Mouse (Mus musculus) embryonic facial prominence, embryonic 12.5 days (tissue): ENCODE data around the gene Smurf1. TPM values are rescaled to one million over a fixed set of nuclear protein-coding genes. Genes with fewer than 3 reads are reported as not detected.

ENCODE experiments used
- ATAC-seq: fragments of 200-750 bp; cut with Nextera tagmentation; 2 replicates; pipeline ENCODE4 v1.8.0; 2017; ENCODE audit not compliant: insufficient number of reproducible peaks, insufficient read depth, low FRiP score, low TSS enrichment
- H3K27ac ChIP-seq: fragments of 300-500 bp; sonication (generic); 2 replicates; pipeline ENCODE4 v1.5.1; 2016; ENCODE audit warnings: mild to moderate bottlenecking
- H3K27me3 ChIP-seq: fragments of 300-500 bp; sonication (generic); 2 replicates; pipeline ENCODE4 v1.6.1; 2016; ENCODE audit warnings: mild to moderate bottlenecking, moderate library complexity
- H3K36me3 ChIP-seq: fragments of 300-500 bp; sonication (generic); 2 replicates; pipeline ENCODE4 v1.6.1; 2016; ENCODE audit warnings: mild to moderate bottlenecking
- H3K4me1 ChIP-seq: fragments of 300-500 bp; sonication (generic); 2 replicates; pipeline ENCODE4 v1.6.1; 2016
- H3K4me2 ChIP-seq: fragments of 300-500 bp; sonication (generic); replicated peaks from 2 replicates; pipeline ENCODE4 v1.6.1; 2016; ENCODE audit warnings: mild to moderate bottlenecking, moderate library complexity
- H3K4me3 ChIP-seq: fragments of 300-500 bp; sonication (generic); 2 replicates; pipeline ENCODE4 v1.5.1; 2016; ENCODE audit warnings: mild to moderate bottlenecking
- H3K9ac ChIP-seq: fragments of 300-500 bp; sonication (generic); 2 replicates; pipeline ENCODE4 v1.6.1; 2016; ENCODE audit warnings: mild to moderate bottlenecking, moderate library complexity
- H3K9me3 ChIP-seq: fragments of 300-500 bp; sonication (generic); 2 replicates; pipeline ENCODE4 v1.6.1; 2016; ENCODE audit warnings: mild to moderate bottlenecking, moderate library complexity
- WGBS: fragments of 180-500 bp; shearing (Covaris S2); methylation state at CpG from one replicate; pipeline ENCODE4 v1.1.7; 2016; 5-methylcytosine and 5-hydroxymethylcytosine counted together
- polyA plus RNA-seq: library from polyadenylated mRNA; unstranded; fragments of >200 nt; fragmentation: Nextera tagmentation; extraction: Ambion mirVana; gene quantifications from 2 replicates; pipeline ENCODE4 v1.2.1, GENCODE M21; 2016

Gene Smurf1
- polyA plus RNA-seq, 1 experiment from 2014 or later, result 24.9 TPM

- WGBS, result 91% methylated on average over 13 of the region's 13 CpGs
- Histone ChIP-seq H3K4me1 (no peaks in the 10 kb centered on the region), H3K4me3 (no peak overlapping the region), H3K4me2 (no peak overlapping the region), H3K9ac (no peak overlapping the region), H3K27me3 (no peaks in the 10 kb centered on the region), H3K27ac (no peak overlapping the region), H3K36me3 (no peaks in the 10 kb centered on the region), H3K9me3 (peaks cover 4% of the 10 kb centered on the region)
- no peak for ATAC-seq
These were observed 21.9 kb upstream of the Smurf1 start for GRCm38 (mm10) chr5:144987561-144987960.

GRCm38 (mm10) chr5:144984839-144985238, 19.2 kb upstream of the Smurf1 start:
- H3K27me3 ChIP-seq, result no peaks in the 10 kb centered on the region
- no peak for ATAC-seq
- WGBS, result 93% methylated on average over 5 of the region's 5 CpGs

GRCm38 (mm10) chr5:144983227-144983626, 17.6 kb upstream of the Smurf1 start:
- Histone ChIP-seq H3K4me2 (no peak overlapping the region), H3K4me1 (no peaks in the 10 kb centered on the region), H3K9me3 (peaks cover 4% of the 10 kb centered on the region), H3K27me3 (no peaks in the 10 kb centered on the region), H3K36me3 (no peaks in the 10 kb centered on the region), H3K4me3 (no peak overlapping the region), H3K27ac (no peak overlapping the region), H3K9ac (no peak overlapping the region)
- 91% methylated on average over 3 of the region's 3 CpGs for WGBS
- no peak for ATAC-seq

More at GRCm38 (mm10) chr5:144984839-144985238, 19.2 kb upstream of the Smurf1 start:
- H3K27ac ChIP-seq, result no peak overlapping the region
- H3K9me3 ChIP-seq, result peaks cover 4% of the 10 kb centered on the region
- H3K4me3 ChIP-seq, result no peak overlapping the region
- H3K4me1 ChIP-seq, result no peaks in the 10 kb centered on the region
- H3K4me2 ChIP-seq, result no peak overlapping the region
- H3K36me3 ChIP-seq, result no peaks in the 10 kb centered on the region
- H3K9ac ChIP-seq, result no peak overlapping the region

- H3K27ac ChIP-seq, result no peak overlapping the region
These were observed 13.5 kb upstream of the Smurf1 start for GRCm38 (mm10) chr5:144979110-144979509.

DNA sequence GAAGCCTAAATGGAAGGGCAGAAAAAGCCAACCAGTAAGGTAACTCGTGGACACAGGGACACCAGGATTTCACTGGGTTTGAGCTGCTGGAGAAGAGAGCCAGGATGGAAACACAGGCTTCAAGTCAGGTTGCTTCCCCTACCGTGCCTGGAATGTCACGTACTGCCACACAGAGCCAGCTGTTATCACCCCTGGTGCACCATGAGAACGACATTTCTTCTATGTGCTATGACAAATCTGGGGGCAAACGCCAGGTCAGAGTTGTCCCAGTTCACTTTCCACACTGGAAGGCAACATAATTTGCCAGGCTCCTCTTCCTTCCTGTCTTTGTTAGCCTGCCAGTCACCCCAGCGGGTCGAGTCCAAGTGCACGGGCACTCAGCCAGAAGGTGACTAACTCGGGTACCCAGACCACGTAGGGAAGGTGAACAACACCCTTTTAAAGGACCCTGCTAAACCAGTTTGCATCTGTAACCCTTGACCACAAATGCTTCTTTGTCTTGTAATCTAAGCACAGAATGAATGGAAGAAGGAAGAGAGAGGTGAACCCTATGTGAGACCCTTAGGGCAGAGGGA, 13.0 kb upstream of the Smurf1 start:
- no peaks in the 10 kb centered on the region for H3K4me1 ChIP-seq
- 67% methylated on average over 10 of the region's 10 CpGs for WGBS
- H3K36me3 ChIP-seq, result no peaks in the 10 kb centered on the region
- H3K9ac ChIP-seq, result no peak overlapping the region
- no peak overlapping the region for H3K27ac ChIP-seq
- H3K4me3 ChIP-seq, result no peak overlapping the region
- H3K9me3 ChIP-seq, result peaks cover 4% of the 10 kb centered on the region
- no peak for ATAC-seq
- no peaks in the 10 kb centered on the region for H3K27me3 ChIP-seq
- no peak overlapping the region for H3K4me2 ChIP-seq

More at GRCm38 (mm10) chr5:144979110-144979509, 13.5 kb upstream of the Smurf1 start:
- no peak for ATAC-seq
- H3K9me3 ChIP-seq, result peaks cover 4% of the 10 kb centered on the region
- no peak overlapping the region for H3K9ac ChIP-seq
- H3K27me3 ChIP-seq, result no peaks in the 10 kb centered on the region
- no peaks in the 10 kb centered on the region for H3K4me1 ChIP-seq
- 76% methylated on average over 6 of the region's 6 CpGs for WGBS
- H3K4me3 ChIP-seq, result no peak overlapping the region
- H3K36me3 ChIP-seq, result no peaks in the 10 kb centered on the region
- no peak overlapping the region for H3K4me2 ChIP-seq

DNA sequence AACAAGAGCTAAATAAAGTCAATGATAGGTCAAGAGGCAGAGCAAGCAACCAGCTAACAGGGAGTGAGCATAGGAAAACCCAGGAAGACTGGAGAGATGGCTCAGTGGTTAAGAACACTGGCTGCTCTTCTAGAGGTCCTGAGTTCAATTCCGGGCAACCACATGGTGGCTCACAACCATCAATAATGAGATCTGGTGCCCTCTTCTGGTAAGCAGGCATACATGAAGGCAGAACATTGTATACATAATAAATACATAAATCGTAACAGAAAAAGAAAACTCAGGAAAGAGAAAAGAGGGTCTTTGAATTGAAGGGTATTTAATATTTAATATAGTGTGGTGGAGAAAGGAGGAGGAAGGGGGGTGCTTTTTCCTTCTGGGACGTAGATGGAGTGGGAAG, 5.6 kb upstream of the Smurf1 start:
- Histone ChIP-seq H3K27me3 (no peaks in the 10 kb centered on the region), H3K4me1 (no peaks in the 10 kb centered on the region), H3K4me2 (no peak overlapping the region), H3K9ac (no peak overlapping the region), H3K27ac (no peak overlapping the region), H3K36me3 (no peaks in the 10 kb centered on the region), H3K4me3 (no peak overlapping the region), H3K9me3 (no peaks in the 10 kb centered on the region)
- 83% methylated on average over 3 of the region's 3 CpGs for WGBS
- no peak for ATAC-seq

DNA sequence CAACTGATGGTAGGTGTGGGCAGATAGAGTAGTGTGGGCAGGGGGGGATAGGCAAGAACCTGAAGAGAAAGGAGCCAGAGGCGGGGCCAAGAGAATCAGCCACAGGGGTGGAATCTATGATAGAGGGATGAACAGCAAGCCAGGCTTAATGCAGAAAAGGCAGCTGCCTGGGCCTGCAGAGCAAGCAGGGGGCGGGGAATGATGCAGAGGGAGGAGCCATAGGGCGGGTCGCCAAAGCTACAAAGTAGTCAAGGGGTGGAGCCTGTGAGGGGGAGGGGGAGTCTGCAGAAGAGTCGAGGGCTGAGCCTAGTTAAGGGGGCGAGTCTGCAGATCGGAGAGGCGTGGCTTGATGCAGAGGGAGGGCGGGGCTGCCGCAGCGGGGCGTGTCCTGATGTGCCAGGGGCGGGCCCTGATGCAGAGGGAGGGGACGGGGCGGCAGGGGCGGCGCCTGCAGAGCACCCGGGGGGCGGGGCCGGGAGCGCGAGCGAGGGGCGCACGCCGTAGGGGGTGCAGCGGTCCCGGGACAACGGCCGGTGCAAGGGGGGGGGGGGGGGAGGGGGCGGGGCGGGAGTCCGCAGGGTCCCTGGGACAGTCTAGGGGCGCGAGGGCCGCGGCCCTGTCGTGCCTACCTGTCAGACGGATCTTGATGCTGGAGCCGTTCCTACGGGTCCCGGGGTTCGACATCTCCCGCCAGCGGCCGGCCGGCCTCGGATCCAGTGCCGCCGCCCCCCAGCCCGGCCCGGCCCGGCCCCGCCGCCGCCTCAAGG, 592 bp downstream of the Smurf1 start:
- Histone ChIP-seq H3K27me3 (no peaks in the 10 kb centered on the region), H3K4me3 (peak overlapping the region; percentile 98), H3K9ac (peak overlapping the region; percentile 86), H3K4me2 (peak overlapping the region; percentile 74), H3K4me1 (peaks cover 27% of the 10 kb centered on the region), H3K36me3 (no peaks in the 10 kb centered on the region), H3K9me3 (no peaks in the 10 kb centered on the region), H3K27ac (peak overlapping the region; percentile 92)
- WGBS, result 2% methylated on average over 33 of the region's 56 CpGs
- ATAC-seq, result peak; percentile 77

DNA sequence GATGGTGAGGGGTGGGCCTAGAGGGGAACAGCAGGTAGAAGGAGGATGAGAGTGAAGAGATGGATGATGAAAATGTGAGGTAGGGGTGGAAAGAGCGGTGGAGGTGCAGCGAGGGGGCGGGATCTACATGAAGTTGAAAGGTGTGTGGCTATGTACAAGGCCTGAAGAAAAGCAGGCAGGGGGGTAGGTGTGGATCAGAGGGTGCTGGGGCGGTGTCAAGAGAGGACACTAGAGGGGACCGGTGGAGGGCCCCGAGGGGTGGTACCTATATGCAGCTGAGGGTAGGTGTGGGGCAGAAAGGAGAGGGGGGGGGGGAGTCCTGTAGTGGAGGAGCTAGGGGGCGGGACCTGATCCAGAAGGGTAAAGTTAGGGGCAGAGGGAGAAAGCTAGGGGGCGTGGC, 1.2 kb downstream of the Smurf1 start:
- WGBS, result 26% methylated on average over 8 of the region's 8 CpGs
- Histone ChIP-seq H3K4me2 (peak overlapping the region; percentile 74), H3K4me1 (peaks cover 28% of the 10 kb centered on the region), H3K36me3 (no peaks in the 10 kb centered on the region), H3K27me3 (no peaks in the 10 kb centered on the region), H3K27ac (peak overlapping the region; percentile 92), H3K9ac (no peak overlapping the region), H3K4me3 (peak overlapping the region; percentile 98), H3K9me3 (no peaks in the 10 kb centered on the region)
- peak; percentile 71 for ATAC-seq

DNA sequence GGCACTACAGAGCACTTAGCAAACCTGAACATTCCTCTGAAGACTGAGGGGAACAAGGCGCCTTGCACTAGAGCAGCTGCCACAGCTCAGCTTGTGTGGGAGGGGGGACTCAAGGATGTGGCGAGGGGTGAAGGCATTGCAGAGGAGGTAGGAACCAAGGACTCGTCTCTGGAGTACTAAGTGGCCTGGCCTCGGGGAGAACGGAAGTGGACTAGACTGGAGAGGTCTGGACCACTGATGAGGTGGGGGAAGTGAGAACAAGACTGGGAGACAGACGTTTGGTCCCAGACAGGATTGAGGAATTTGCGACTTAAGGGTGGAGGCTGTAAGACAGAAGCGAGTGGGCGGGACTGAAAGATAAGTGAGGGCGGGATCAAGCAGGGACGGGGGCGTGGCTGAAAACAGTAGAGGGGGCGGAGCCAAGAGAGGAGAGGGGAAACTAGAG, 1.8 kb downstream of the Smurf1 start:
- Histone ChIP-seq H3K27me3 (no peaks in the 10 kb centered on the region), H3K9me3 (no peaks in the 10 kb centered on the region), H3K9ac (no peak overlapping the region), H3K4me2 (peak overlapping the region; percentile 74), H3K27ac (peak overlapping the region; percentile 92), H3K36me3 (no peaks in the 10 kb centered on the region), H3K4me1 (peaks cover 34% of the 10 kb centered on the region), H3K4me3 (peak overlapping the region; percentile 98)
- WGBS, result 5% methylated on average over 13 of the region's 13 CpGs
- 0 out of 2 replicates have a peak, but pooled peaks have one; percentile 24 for ATAC-seq

DNA sequence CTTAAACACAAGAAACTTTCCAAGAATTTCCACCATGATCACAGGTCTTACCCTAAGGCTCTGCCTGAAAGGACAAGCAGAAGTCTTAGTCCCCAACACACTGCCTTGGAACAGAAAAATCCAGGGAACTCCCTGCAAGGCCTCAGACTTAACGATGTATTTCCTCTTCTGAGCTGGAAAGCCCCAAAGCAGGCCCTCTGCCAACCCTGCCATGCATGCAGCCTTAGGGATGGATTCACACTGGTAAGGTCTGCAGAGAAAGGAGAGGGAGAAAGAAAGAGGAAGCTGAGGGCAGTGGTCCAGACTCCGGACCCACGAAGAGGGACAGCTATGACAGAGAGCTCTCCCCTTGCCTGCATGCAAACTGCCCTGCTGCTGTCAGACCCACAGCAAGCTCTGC, 2.2 kb downstream of the Smurf1 start:
- Histone ChIP-seq H3K9ac (no peak overlapping the region), H3K4me2 (peak overlapping the region; percentile 74), H3K9me3 (no peaks in the 10 kb centered on the region), H3K36me3 (no peaks in the 10 kb centered on the region), H3K4me1 (peaks cover 34% of the 10 kb centered on the region), H3K27ac (peak overlapping the region; percentile 92), H3K4me3 (peak overlapping the region; percentile 98), H3K27me3 (no peaks in the 10 kb centered on the region)
- no peak for ATAC-seq
- WGBS, result 46% methylated on average over 3 of the region's 3 CpGs

DNA sequence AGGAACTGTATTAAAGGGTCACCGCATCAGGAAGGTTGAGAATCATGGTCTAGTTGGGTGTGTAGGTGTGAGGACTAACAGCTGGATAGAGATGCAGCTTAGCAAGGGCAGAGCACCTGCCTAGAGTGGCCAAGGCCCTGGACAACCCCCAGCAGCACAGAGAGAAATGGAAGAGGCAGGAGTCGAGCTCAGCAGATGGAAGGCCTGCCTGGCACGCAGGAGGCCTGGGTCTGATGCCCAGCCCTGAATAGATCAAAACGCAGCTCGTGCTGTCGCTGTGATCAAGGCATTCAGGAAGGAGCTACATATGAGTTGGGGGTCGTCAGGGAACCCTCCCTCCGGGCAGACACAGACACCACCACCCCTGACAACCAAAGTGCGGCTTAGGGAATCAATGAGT, 7.4 kb downstream of the Smurf1 start:
- WGBS, result 83% methylated on average over 9 of the region's 9 CpGs
- ATAC-seq, result no peak
- peaks cover 31% of the 10 kb centered on the region for H3K4me1 ChIP-seq

DNA sequence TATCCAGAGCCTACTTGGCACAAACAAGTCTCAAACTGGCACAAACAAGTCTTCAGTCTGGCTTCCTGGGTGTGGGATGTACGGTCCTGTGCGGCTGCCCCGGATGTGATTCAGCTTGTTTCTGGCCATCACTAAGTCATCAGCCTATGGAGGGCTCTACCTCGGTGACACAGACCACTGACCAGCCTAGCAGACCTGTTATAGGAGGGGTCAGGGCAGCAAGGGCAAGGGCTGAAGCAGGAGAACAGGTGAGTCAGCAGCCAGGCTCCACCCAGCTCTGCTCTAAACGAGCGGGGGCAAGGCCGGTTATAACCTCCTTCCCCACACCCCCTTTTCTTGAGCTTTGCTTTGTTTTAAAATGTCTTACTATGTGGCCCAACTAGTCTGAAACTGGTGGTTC, 11.2 kb downstream of the Smurf1 start:
- Histone ChIP-seq H3K27me3 (no peaks in the 10 kb centered on the region), H3K4me1 (peaks cover 28% of the 10 kb centered on the region; the same call in 1 of the 2 replicates), H3K36me3 (no peaks in the 10 kb centered on the region), H3K4me2 (no peak overlapping the region), H3K9me3 (no peaks in the 10 kb centered on the region), H3K9ac (no peak overlapping the region), H3K4me3 (no peak overlapping the region), H3K27ac (no peak overlapping the region)
- no peak for ATAC-seq
- 90% methylated on average over 7 of the region's 7 CpGs for WGBS

More for the DNA sequence above, 7.4 kb downstream of the Smurf1 start:
- H3K9ac ChIP-seq, result no peak overlapping the region
- no peaks in the 10 kb centered on the region for H3K9me3 ChIP-seq
- no peak overlapping the region for H3K4me3 ChIP-seq
- H3K27ac ChIP-seq, result no peak overlapping the region
- no peaks in the 10 kb centered on the region for H3K36me3 ChIP-seq
- no peaks in the 10 kb centered on the region for H3K27me3 ChIP-seq
- no peak overlapping the region for H3K4me2 ChIP-seq
